Mouse (Mus musculus) stomach, embryonic 15.5 days (tissue): Measurements from ENCODE around the gene Cdc20. TPM values are rescaled to one million over a fixed set of nuclear protein-coding genes. Genes with fewer than 3 reads are reported as not detected.

Experiments
- ATAC-seq: fragments of 200-750 bp; cut with Nextera tagmentation; 2 replicates; pipeline ENCODE4 v1.8.0; 2017; ENCODE audit warnings: low read depth, moderate number of reproducible peaks, moderate TSS enrichment; ENCODE audit not compliant: insufficient read depth, low FRiP score
- H3K27ac ChIP-seq: fragments of 300-500 bp; sonication (generic); 2 replicates; pipeline ENCODE4 v1.5.1; 2015; ENCODE audit warnings: mild to moderate bottlenecking, inconsistent platforms
- H3K27me3 ChIP-seq: fragments of 300-500 bp; sonication (generic); replicated peaks from 2 replicates; pipeline ENCODE4 v1.6.1; 2015; ENCODE audit warnings: inconsistent platforms
- H3K36me3 ChIP-seq: fragments of 300-500 bp; sonication (generic); 2 replicates; pipeline ENCODE4 v1.6.1; 2015; ENCODE audit warnings: inconsistent platforms
- H3K4me1 ChIP-seq: fragments of 300-500 bp; sonication (generic); 2 replicates; pipeline ENCODE4 v1.6.1; 2015; ENCODE audit warnings: inconsistent platforms
- H3K4me2 ChIP-seq: fragments of 300-500 bp; sonication (generic); 2 replicates; pipeline ENCODE4 v1.6.1; 2015; ENCODE audit warnings: mild to moderate bottlenecking, inconsistent platforms
- H3K4me3 ChIP-seq: fragments of 300-500 bp; sonication (generic); replicated peaks from 2 replicates; pipeline ENCODE4 v1.5.1; 2015; ENCODE audit warnings: inconsistent platforms
- H3K9ac ChIP-seq: fragments of 300-500 bp; sonication (generic); 2 replicates; pipeline ENCODE4 v1.6.1; 2015; ENCODE audit warnings: inconsistent platforms
- H3K9me3 ChIP-seq: fragments of 300-500 bp; sonication (generic); 2 replicates; pipeline ENCODE4 v1.6.1; 2016; ENCODE audit warnings: inconsistent platforms
- WGBS: fragments of 180-500 bp; shearing (Covaris S2); methylation state at CpG from one replicate; pipeline ENCODE4 v1.1.7; 2015; 5-methylcytosine and 5-hydroxymethylcytosine counted together
- polyA plus RNA-seq: library from polyadenylated mRNA; unstranded; fragments of >200 nt; fragmentation: Nextera tagmentation; extraction: Ambion mirVana; gene quantifications from 2 replicates; pipeline ENCODE4 v1.2.1, GENCODE M21; 2015

The Cdc20 gene
- 220 and 224 TPM in 2 replicates for polyA plus RNA-seq

DNA sequence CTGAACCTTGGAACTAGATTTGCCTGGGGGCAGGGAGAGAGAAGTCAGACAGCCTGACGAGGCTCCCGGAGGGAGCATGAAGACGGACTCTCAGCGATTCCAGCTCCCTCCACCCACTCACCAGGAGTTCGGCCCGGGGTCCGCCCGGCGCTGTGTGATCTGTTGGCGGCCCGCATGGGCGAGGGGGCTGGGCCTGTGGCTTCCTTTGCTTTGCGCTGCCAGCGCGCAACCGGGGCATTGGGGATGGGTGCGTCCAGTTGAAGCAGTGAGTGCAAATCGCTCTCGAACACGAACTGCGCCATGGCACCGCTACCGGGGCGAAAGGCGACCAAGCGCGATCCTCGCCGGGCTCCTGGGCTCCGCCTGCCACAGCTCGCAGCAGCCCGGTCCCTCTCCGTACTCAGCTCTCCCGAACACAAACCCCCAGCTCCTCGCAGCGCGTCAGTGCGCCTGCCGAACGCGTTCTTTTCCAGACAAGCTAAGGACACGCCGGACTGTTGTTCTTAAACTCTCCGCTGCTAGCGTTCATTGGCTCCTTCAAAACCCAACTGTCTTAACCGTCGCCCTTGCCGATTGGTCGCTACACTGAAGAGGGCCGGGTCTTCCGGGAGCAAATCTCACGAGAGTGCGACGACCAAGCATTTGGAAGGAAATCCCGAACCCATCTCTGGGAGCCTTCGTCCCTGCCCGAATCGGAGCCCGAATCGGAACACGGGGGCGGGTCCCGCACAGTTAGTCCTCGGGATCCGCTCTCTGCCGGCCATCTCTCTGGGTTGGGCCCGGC is at the start of gene Cdc20:
Cdc20 (minus strand) TSS at position 533 of the 784 bp plus-strand sequence.
- Histone ChIP-seq H3K4me3 (peak within 1 kb of the TSS; percentile 64), H3K9ac (peak within 1 kb of the TSS; percentile 70), H3K4me2 (peak within 1 kb of the TSS; percentile 89), H3K36me3 (peaks cover 10% of the 10 kb centered on the region), H3K9me3 (no peaks in the 10 kb centered on the region), H3K27me3 (no peaks in the 10 kb centered on the region), H3K27ac (peak within 1 kb of the TSS; percentile 94), H3K4me1 (peaks cover 31% of the 10 kb centered on the region)
- peak; percentile 96 for ATAC-seq
- WGBS = under 1% methylated on average over 67 of the region's 67 CpGs

DNA sequence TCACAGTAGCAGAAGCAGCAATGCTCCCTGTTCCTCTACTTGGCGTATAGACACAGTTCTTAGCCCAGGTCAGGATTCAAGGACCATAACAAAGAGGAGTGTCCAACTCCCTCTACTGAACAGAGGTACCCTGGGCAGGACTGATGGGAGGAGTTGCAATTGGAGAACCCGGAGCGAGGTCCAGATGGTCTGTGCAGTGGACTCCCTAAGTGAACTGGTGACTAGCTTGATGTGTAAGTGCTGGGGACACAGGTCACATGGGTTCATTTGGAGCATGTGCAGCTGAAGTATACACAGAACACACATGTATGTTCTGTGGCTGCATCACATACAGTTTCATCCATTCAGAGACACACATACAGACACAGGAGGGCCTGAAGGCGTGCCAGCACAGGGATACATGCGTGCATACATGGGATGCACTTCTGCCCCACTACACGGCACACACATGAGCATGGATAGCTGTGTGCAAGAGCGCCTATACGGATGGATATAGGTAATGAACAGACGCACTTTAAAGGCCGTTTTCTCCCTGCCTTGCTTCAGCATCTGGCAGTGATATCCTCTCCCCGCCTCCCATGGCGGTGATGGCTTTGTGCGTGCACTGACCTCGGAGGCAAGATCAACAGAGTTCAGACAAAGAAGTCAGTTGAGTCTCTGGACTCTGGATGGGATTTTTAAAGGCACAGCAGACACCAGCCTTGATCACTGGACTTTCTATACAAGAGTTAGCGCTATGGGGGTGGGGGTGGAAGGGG is 39.8 kb upstream of the Cdc20 start:
- no peak overlapping the region for H3K9ac ChIP-seq
- no peaks in the 10 kb centered on the region for H3K27me3 ChIP-seq
- H3K9me3 ChIP-seq = no peaks in the 10 kb centered on the region
- no peak for ATAC-seq
- H3K4me1 ChIP-seq = 0 out of 2 replicates have a peak, but pooled peaks cover 3% of the 10 kb centered on the region
- H3K27ac ChIP-seq = no peak overlapping the region
- no peaks in the 10 kb centered on the region for H3K36me3 ChIP-seq
- no peak overlapping the region for H3K4me2 ChIP-seq
- 61% methylated on average over 15 of the region's 15 CpGs for WGBS
- H3K4me3 ChIP-seq = no peak overlapping the region

DNA sequence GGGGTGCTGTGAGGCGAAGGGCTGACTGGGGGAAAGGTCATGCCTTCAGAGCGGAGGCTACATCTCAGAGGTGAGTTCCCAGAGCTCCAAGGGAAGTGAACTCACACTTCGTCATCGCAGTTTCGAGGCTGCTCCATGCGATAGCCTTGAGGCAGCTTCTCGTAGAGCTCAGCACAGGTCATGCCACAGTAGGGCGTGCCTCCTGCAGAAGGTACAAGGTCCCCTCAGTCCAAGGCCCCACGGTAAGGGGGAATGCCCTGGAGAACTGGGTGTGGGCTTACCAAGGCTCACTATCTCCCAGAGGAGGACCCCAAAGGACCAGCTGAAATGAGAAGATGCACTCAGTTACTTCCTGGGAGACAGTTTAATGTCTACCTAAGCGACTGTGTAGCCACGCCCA is 35.5 kb upstream of the Cdc20 start:
- H3K9ac ChIP-seq = no peak overlapping the region
- H3K9me3 ChIP-seq = no peaks in the 10 kb centered on the region
- ATAC-seq = no peak
- 86% methylated on average over 11 of the region's 11 CpGs for WGBS
- 0 out of 2 replicates have a peak, but pooled peaks cover 3% of the 10 kb centered on the region for H3K4me1 ChIP-seq
- H3K27ac ChIP-seq = no peak overlapping the region
- no peaks in the 10 kb centered on the region for H3K27me3 ChIP-seq
- H3K4me2 ChIP-seq = no peak overlapping the region
- H3K36me3 ChIP-seq = no peaks in the 10 kb centered on the region
- H3K4me3 ChIP-seq = no peak overlapping the region

- Histone ChIP-seq H3K4me2 (no peak overlapping the region), H3K9me3 (no peaks in the 10 kb centered on the region), H3K9ac (no peak overlapping the region), H3K36me3 (no peaks in the 10 kb centered on the region), H3K27ac (no peak overlapping the region), H3K27me3 (no peaks in the 10 kb centered on the region), H3K4me3 (no peak overlapping the region), H3K4me1 (no peaks in the 10 kb centered on the region)
- 83% methylated on average over 6 of the region's 6 CpGs for WGBS
- ATAC-seq = no peak
Measured at GRCm38 (mm10) chr4:118471281-118471680, 34.1 kb upstream of the Cdc20 start.

GRCm38 (mm10) chr4:118465697-118466163 is 28.6 kb upstream of the Cdc20 start:
- H3K9ac ChIP-seq = no peak overlapping the region
- no peaks in the 10 kb centered on the region for H3K36me3 ChIP-seq
- ATAC-seq = no peak; the same call in 1 of the 2 replicates
- H3K27ac ChIP-seq = no peak overlapping the region
- no peaks in the 10 kb centered on the region for H3K4me1 ChIP-seq
- H3K27me3 ChIP-seq = no peaks in the 10 kb centered on the region
- no peaks in the 10 kb centered on the region for H3K9me3 ChIP-seq
- no peak overlapping the region for H3K4me3 ChIP-seq
- H3K4me2 ChIP-seq = no peak overlapping the region
- WGBS = 29% methylated on average over 11 of the region's 11 CpGs

- no peak overlapping the region for H3K27ac ChIP-seq
- H3K27me3 ChIP-seq = no peaks in the 10 kb centered on the region
- no peak for ATAC-seq
- H3K9me3 ChIP-seq = no peaks in the 10 kb centered on the region
- no peaks in the 10 kb centered on the region for H3K36me3 ChIP-seq
- no peak overlapping the region for H3K9ac ChIP-seq
- no peaks in the 10 kb centered on the region for H3K4me1 ChIP-seq
- no peak overlapping the region for H3K4me2 ChIP-seq
- no peak overlapping the region for H3K4me3 ChIP-seq
- 94% methylated on average over 3 of the region's 3 CpGs for WGBS
Measured at GRCm38 (mm10) chr4:118464956-118465355, 27.8 kb upstream of the Cdc20 start.

DNA sequence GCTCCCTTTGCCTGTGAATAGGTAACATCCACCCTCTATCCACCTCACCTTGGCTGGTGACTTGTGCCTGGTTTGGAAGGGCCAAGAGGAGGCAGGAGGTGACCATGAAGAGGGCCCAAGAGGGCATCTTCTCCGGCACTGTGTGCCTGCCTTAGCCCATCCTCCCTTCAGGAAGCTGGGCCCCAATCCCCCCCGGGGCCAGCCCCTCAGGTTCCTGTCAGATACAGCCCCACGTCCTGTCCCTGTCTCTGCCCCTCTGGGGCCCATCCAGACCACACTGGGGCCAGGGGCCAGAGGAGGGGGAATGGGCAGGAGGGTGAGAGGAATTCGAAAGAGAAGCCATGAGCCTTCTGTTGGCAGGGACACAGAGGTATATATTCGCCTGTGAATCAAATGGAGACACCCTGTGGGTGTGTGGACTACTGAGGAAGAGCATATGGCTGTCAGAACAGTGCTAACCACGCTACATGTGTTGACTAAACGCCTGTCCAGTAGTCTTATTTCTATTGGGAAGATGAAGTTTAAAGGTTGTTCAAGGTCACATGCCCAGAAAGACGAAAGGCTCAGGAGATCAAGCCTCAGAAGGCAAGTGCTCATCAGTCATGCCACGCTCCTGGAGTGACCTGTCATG is 20.3 kb upstream of the Cdc20 start, which contains the start of gene Mpl:
Mpl (minus strand) TSS at position 169 of the 631 bp plus-strand sequence.
- no peaks in the 10 kb centered on the region for H3K27me3 ChIP-seq
- H3K27ac ChIP-seq = no peak within 1 kb of the TSS

DNA sequence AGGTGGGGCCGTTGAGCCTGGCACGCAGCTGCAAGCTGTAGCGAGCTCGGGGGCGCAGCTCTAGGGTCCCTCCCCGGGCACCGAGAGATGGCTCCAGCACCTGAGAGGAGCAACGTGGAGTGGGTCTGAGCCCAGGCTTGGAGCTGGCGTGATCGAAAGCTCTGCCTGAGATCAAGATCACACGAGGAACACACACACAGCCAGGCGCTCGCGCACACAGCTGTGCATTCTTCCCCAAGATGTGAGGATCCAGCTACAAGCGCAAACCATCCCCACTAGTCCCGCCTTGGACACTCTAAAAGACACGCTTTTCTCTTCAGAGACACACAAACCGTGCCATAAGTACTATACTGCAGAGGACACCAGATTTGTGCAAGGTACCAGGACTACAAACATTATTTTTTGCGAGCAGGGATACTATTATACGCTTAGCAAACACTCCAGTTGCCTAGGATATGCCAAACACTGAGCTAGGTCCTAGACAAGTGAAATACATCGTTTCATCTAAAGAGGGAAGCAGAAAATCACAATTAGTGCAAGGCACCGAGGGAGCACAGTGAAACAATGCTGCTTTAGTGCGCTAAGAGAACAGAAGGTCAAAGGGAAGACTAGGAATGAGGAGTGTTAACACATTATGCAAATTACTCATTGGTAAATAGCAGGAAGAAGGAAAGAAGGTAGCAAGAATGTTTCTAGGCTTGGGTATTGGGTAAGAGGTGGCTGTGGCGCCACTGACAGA is 9.4 kb upstream of the Cdc20 start:
- ATAC-seq = no peak
- Histone ChIP-seq H3K9me3 (no peaks in the 10 kb centered on the region), H3K4me2 (peak overlapping the region; percentile 75), H3K27ac (no peak overlapping the region), H3K9ac (no peak overlapping the region), H3K4me1 (peaks cover 7% of the 10 kb centered on the region; the same call in 1 of the 2 replicates), H3K27me3 (no peaks in the 10 kb centered on the region), H3K36me3 (no peaks in the 10 kb centered on the region), H3K4me3 (peak overlapping the region; percentile 35)
- 36% methylated on average over 24 of the region's 24 CpGs for WGBS

More for the DNA sequence above, 20.3 kb upstream of the Cdc20 start, which contains the start of gene Mpl:
- Histone ChIP-seq H3K4me1 (no peaks in the 10 kb centered on the region), H3K9ac (no peak within 1 kb of the TSS), H3K9me3 (no peaks in the 10 kb centered on the region), H3K4me2 (no peak within 1 kb of the TSS), H3K36me3 (no peaks in the 10 kb centered on the region), H3K4me3 (no peak within 1 kb of the TSS)
- no peak for ATAC-seq
- WGBS = 52% methylated on average over 9 of the region's 9 CpGs

DNA sequence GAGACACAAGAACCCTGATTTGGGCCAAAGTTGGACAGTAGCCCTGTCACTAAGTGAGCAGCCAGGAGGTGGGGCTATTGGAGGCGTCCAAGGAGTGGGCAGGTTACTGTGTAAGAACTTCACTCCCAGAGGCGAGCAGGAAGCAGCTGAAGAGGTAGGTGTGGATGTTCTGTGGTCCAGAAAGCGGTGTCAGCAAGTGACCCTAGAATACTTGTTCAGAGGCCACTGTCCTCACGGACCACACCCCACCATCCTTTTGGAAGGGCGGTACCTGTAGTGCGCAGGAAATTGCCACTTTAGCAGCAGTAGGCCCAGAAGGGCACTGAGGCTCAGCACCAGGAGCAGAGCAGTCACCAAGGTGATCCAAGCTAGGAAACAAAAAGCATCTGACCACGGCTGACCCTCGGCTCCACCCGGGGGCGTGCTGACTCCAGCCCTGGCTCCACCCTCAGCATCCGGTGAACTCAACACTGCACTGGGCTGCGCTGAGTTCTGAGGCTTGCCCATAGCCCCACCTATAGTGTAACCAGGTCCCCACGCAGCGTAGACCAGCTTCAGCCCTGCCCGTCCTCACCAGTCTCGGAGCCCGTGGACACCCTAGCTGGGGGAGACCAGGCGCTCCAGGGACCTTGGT is 8.7 kb upstream of the Cdc20 start:
- peak overlapping the region; percentile 75 for H3K4me2 ChIP-seq
- no peaks in the 10 kb centered on the region for H3K9me3 ChIP-seq
- peak; percentile 74 for ATAC-seq
- WGBS = 27% methylated on average over 18 of the region's 18 CpGs
- H3K4me1 ChIP-seq = peaks cover 7% of the 10 kb centered on the region; the same call in 1 of the 2 replicates
- no peaks in the 10 kb centered on the region for H3K27me3 ChIP-seq
- no peaks in the 10 kb centered on the region for H3K36me3 ChIP-seq
- peak overlapping the region; percentile 35 for H3K4me3 ChIP-seq
- H3K9ac ChIP-seq = no peak overlapping the region
- H3K27ac ChIP-seq = 0 out of 2 replicates have a peak overlapping the region, but pooled peaks have one; percentile 26

DNA sequence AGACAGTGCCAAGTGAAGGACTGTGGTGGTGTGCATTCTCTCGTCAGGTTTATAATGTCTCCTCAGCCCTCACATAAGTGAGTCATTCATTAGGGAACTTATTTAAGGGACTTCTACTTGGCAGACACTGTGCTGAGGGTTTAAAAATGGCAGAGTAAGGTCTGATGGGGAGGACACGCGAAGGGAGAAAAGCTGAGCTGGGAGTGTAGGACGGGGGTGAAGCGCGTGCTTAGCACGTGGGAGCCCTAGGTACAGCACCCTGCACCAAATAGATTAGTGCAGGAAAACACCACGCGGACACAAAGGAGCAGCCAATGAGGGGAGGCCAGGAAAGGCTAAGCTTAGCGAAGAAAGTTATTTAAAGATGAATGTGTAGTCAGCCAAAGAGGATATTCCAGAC is 7.9 kb upstream of the Cdc20 start:
- no peak overlapping the region for H3K9ac ChIP-seq
- H3K27me3 ChIP-seq = no peaks in the 10 kb centered on the region
- no peaks in the 10 kb centered on the region for H3K9me3 ChIP-seq
- H3K27ac ChIP-seq = peak overlapping the region; percentile 26; the same call in 1 of the 2 replicates
- H3K36me3 ChIP-seq = no peaks in the 10 kb centered on the region
- H3K4me1 ChIP-seq = peaks cover 7% of the 10 kb centered on the region; the same call in 1 of the 2 replicates
- H3K4me2 ChIP-seq = no peak overlapping the region
- 78% methylated on average over 10 of the region's 10 CpGs for WGBS
- H3K4me3 ChIP-seq = no peak overlapping the region
- no peak for ATAC-seq
